Mouse (Mus musculus) kidney, adult 2 months (tissue): ENCODE data around the gene Zfp93. TPM values are rescaled to one million over a fixed set of nuclear protein-coding genes. Genes with fewer than 3 reads are reported as not detected.

ENCODE experiments used
- DNase-seq: peaks from one replicate; pipeline ENCODE4 v3.0.0; 2021
- H3K27ac ChIP-seq: fragments of 200-500 bp; 2 replicates; pipeline ENCODE4 v1.5.1; 2012; ENCODE audit warnings: low read depth, low read length, control low read depth, inconsistent platforms; ENCODE audit not compliant: insufficient read depth
- H3K27me3 ChIP-seq: fragments of 200-500 bp; replicated peaks from 2 replicates; pipeline ENCODE4 v1.6.1; 2012; ENCODE audit warnings: mild to moderate bottlenecking, moderate library complexity, low read length, inconsistent platforms; ENCODE audit not compliant: control insufficient read depth, insufficient read depth
- H3K36me3 ChIP-seq: fragments of 200-500 bp; 2 replicates; pipeline ENCODE4 v1.6.1; 2012; ENCODE audit warnings: mild to moderate bottlenecking, moderate library complexity, low read length, inconsistent platforms; ENCODE audit not compliant: control insufficient read depth, insufficient read depth
- H3K4me1 ChIP-seq: fragments of 200-500 bp; 2 replicates; pipeline ENCODE4 v1.6.1; 2011; ENCODE audit warnings: low read length; ENCODE audit not compliant: control insufficient read depth, insufficient read depth
- H3K4me3 ChIP-seq: fragments of 200-500 bp; 2 replicates; pipeline ENCODE4 v1.5.1; 2011; ENCODE audit warnings: mild to moderate bottlenecking, low read depth, low read length, control low read depth; ENCODE audit not compliant: insufficient read depth
- CTCF ChIP-seq: fragments of 200-500 bp; conservative IDR thresholded peaks from 2 replicates; pipeline ENCODE4 v1.5.1; 2011; ENCODE audit warnings: low read depth, mild to moderate bottlenecking, control low read depth, low read length, moderate library complexity, mixed read lengths; ENCODE audit not compliant: insufficient read depth, insufficient read length
- POLR2A ChIP-seq: fragments of 200-500 bp; IDR thresholded peaks from one replicate; pipeline ENCODE4 v1.6.1; 2011; ENCODE audit warnings: low read depth, low read length, control low read depth
- WGBS: fragments of 180-500 bp; shearing (Covaris S2); methylation state at CpG from one replicate; pipeline ENCODE4 v1.1.7; 2018; 5-methylcytosine and 5-hydroxymethylcytosine counted together
- polyA plus RNA-seq: library from polyadenylated mRNA; depleted of rRNA; stranded (reverse); fragments of >200 nt; gene quantifications from 2 replicates; pipeline ENCODE4 v1.2.3, GENCODE M21; 2012

Gene Zfp93
- polyA plus RNA-seq, 1 experiment: 3.1 TPM

GRCm38 (mm10) chr7:24298635-24298972, 28.4 kb downstream of the Zfp93 start:
- Histone ChIP-seq H3K4me3 (peak overlapping the region; percentile 81), H3K4me1 (peaks cover 3% of the 10 kb centered on the region; the same call in 1 of the 2 replicates), H3K27me3 (no peaks in the 10 kb centered on the region), H3K36me3 (0 out of 2 replicates have a peak, but pooled peaks cover 1% of the 10 kb centered on the region), H3K27ac (no peak overlapping the region)
- no peak for DNase-seq
- 2% methylated on average over 11 of the region's 12 CpGs for WGBS
- no peak for TF ChIP-seq POLR2A
- no peak for TF ChIP-seq CTCF

GRCm38 (mm10) chr7:24298973-24299708, 28.9 kb downstream of the Zfp93 start:
- Histone ChIP-seq H3K27ac (peak overlapping the region; percentile 13; the same call in 1 of the 2 replicates), H3K27me3 (no peaks in the 10 kb centered on the region), H3K4me1 (peaks cover 3% of the 10 kb centered on the region; the same call in 1 of the 2 replicates), H3K36me3 (no peaks in the 10 kb centered on the region), H3K4me3 (peak overlapping the region; percentile 81)
- TF ChIP-seq CTCF: peak; percentile 52
- TF ChIP-seq POLR2A: no peak
- under 1% methylated on average over 46 of the region's 47 CpGs for WGBS
- peak; percentile 76 for DNase-seq

DNA sequence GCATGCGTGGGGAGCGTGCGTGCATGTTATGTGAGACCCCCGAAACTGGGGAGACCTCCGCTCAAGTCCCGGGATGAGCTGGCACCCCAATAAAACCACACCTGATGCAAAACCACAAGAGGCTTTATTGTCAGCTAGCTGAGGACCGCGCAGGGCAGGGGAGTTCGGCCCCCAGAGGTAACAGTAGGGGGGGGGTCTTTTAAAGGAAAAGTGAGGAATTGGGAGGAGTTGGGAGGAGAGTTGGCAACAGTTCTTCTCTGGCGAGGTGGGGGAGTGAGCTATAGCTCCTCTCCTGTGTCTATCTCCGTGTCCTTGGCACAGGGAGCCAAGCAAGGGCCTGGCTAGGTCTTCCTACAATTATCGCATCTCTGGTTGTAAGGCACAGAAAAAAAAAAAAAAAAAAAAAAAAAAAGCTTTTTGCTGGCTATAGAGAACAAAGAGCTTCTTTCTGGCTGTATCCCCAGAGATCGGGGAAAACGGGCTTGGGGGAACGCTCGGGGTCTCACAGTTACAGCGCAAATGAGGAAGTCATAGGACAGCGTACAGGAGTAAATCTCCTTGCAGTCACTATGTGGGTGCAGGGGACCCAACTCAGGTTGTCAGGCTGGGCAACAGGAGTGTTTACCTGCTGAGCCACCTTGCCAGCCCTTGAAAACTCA, 29.7 kb downstream of the Zfp93 start:
- Histone ChIP-seq H3K4me1 (peaks cover 3% of the 10 kb centered on the region; the same call in 1 of the 2 replicates), H3K36me3 (no peaks in the 10 kb centered on the region), H3K27ac (no peak overlapping the region), H3K27me3 (no peaks in the 10 kb centered on the region), H3K4me3 (peak overlapping the region; percentile 41)
- TF ChIP-seq CTCF (no peak), POLR2A (no peak)
- no peak for DNase-seq
- WGBS: 8% methylated on average over 18 of the region's 18 CpGs

GRCm38 (mm10) chr7:24300771-24301282, 30.6 kb downstream of the Zfp93 start, which contains the start of gene Zfp61:
TSS of gene Zfp61 (minus strand) at chr7:24301232.
- H3K27ac ChIP-seq: no peak within 1 kb of the TSS
- TF ChIP-seq CTCF: no peak
- TF ChIP-seq POLR2A: no peak
- H3K4me1 ChIP-seq: peaks cover 3% of the 10 kb centered on the region; the same call in 1 of the 2 replicates
- DNase-seq: peak; percentile 57
- H3K4me3 ChIP-seq: 0 out of 2 replicates have a peak within 1 kb of the TSS, but pooled peaks have one; percentile 24
- WGBS: 4% methylated on average over 13 of the region's 13 CpGs
- no peaks in the 10 kb centered on the region for H3K36me3 ChIP-seq
- no peaks in the 10 kb centered on the region for H3K27me3 ChIP-seq

- Histone ChIP-seq H3K4me3 (peak overlapping the region; percentile 65), H3K27me3 (no peaks in the 10 kb centered on the region), H3K4me1 (peaks cover 6% of the 10 kb centered on the region; the same call in 1 of the 2 replicates), H3K27ac (no peak overlapping the region; the same call in 1 of the 2 replicates), H3K36me3 (no peaks in the 10 kb centered on the region)
- peak; percentile 59 for DNase-seq
- 14% methylated on average over 29 of the region's 29 CpGs for WGBS
- no peak for TF ChIP-seq POLR2A
- TF ChIP-seq CTCF: no peak
These were observed 45.7 kb downstream of the Zfp93 start for GRCm38 (mm10) chr7:24315726-24316566.

GRCm38 (mm10) chr7:24316567-24317092, 46.4 kb downstream of the Zfp93 start, which contains the start of gene Zfp94:
TSS of gene Zfp94 (minus strand) at chr7:24316666.
- DNase-seq: peak; percentile 98
- peak within 1 kb of the TSS; percentile 65 for H3K4me3 ChIP-seq
- under 1% methylated on average over 33 of the region's 33 CpGs for WGBS
- H3K4me1 ChIP-seq: peaks cover 6% of the 10 kb centered on the region; the same call in 1 of the 2 replicates
- TF ChIP-seq POLR2A: no peak
- TF ChIP-seq CTCF: no peak
- peak within 1 kb of the TSS; percentile 49; the same call in 1 of the 2 replicates for H3K27ac ChIP-seq
- H3K27me3 ChIP-seq: no peaks in the 10 kb centered on the region
- H3K36me3 ChIP-seq: no peaks in the 10 kb centered on the region
